Mouse (Mus musculus) B cell, adult 67 days (primary cell): ENCODE results near the gene Hibch. TPM values are rescaled to one million over a fixed set of nuclear protein-coding genes. Genes with fewer than 3 reads are reported as not detected.

Experiments
- total RNA-seq, 2 experiments: library from RNA; stranded (reverse); gene quantifications; 4 replicates each; pipeline ENCODE4 v1.2.4; 2023

Gene Hibch
- 10 to 100 TPM; 22.2 to 22.3 TPM for total RNA-seq

DNA sequence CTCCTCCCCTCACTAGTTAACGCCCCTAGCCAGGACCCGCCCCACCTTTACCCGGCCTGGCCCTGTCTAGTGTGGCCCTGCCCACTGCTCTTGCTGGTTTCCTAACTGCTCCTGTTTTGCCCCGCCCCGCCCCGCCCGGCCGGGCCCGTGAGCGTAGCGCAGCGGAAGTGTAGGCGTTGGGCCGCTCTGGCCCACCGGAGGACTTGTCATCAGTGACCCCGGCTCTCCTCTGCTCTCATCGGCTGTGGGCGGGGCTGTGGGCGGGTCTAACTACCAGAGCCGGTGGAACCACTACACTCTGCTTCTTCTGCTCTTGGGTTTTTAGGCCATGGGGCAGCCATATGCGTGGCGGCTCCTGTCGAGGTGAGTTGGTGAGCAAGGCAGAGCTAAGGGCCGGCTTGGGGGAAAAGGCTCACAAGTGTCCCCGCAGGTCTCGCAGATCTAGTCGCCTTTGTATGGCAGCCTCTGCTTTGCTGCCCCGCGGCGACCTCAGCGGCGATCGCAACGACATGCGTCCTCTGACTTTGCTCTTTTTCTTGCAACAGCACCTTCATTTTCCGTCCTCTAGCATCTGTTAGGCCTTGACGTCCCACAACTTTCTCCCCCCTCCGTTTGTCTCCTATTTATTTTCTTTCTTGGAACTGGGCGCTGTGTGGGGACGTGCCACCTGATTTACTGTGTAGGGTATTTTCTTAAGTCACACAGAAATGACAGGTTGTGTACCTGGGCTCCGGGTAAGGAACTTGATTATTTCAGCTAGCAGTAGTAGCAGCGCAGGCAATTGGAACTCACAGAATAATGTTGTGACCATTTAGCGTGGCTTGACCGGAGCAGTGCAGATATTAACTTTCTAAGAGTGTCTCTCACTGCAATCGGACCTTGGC is at the start of gene Hibch:
Gene Hibch (plus strand): TSS at position 148 of the 884 bp plus-strand sequence.

DNA sequence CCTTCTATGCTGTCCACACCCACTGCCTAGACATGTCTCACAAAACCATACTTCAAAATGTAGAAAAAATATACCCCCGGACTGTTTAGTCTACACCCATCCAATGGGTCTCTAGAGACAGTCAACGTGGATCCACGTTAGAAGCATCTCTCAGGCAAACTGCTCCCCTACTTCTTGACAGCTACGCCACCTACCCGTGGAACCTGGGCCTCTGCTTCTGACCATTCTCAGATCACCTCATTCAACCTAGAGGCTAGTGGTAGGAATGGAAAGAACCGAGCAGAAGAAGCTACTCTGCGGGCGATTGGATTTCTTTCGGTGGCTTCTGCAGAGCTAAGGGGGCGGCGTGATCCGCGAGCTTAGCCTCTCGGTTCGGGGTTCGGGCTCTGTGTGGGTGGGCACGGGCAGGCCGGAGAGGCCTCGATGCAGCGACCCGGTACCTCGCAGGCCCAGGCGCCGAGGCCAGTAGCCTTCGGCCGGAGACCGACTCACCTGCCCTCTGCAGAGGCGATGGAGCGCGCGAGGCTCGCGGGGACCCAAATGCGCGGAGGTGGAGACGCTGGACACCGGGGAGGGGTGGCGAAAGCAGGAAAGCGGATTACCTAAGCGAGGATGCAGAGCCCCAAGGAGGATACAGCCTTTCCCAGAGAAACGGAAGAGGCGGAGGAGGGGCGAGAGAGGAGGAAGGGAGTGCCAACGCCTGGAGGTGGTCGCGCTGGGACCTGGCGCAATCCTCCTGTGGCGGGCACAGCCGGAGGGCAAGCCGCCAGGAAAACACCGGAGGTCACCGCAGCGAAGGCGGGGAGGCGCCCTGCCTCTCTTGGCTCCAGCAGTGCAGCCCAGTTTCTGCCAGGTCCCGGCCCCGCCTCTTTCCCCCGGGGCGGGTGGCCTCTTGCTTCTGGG is 27.6 kb upstream of the Hibch start, which contains the start of gene Inpp1:
Gene Inpp1 (minus strand): TSS at position 779 of the 903 bp plus-strand sequence.

Other genes starting within 250 kb of the Hibch start
- gene Nemp2, start 214.2 kb upstream of the Hibch start, total RNA-seq, result 10 to 100 TPM; 46.8 to 61.6 TPM
- gene Mfsd6, start 117.5 kb upstream of the Hibch start, total RNA-seq, result 1 to 10 TPM; 6.2 to 8.8 TPM
- 10 to 100 TPM; 13.5 to 20.8 TPM for gene Inpp1, start 27.2 kb upstream of the Hibch start, total RNA-seq
- 1 to 10 TPM in 1 of 2 experiments, under 1 TPM in 1; 0.84 to 1.2 TPM for gene 1700019D03Rik, start 175.2 kb downstream of the Hibch start, total RNA-seq
- not detected for gene Mstn, start 216.7 kb downstream of the Hibch start, total RNA-seq